Mouse (Mus musculus) stomach, postnatal 0 days (tissue): ENCODE results near the gene Zic2. TPM values are rescaled to one million over a fixed set of nuclear protein-coding genes. Genes with fewer than 3 reads are reported as not detected.

Experiments
- ATAC-seq: fragments of 200-750 bp; cut with Nextera tagmentation; 2 replicates; pipeline ENCODE4 v1.8.0; 2017; ENCODE audit not compliant: low FRiP score, low TSS enrichment
- DNase-seq: peaks from one replicate; pipeline ENCODE4 v3.0.0-alpha.2; 2016; ENCODE audit warnings: low spot score
- H3K27ac ChIP-seq: fragments of 300-500 bp; sonication (generic); replicated peaks from 2 replicates; pipeline ENCODE4 v1.5.1; 2014; ENCODE audit warnings: mild to moderate bottlenecking, control low read depth
- H3K27me3 ChIP-seq: fragments of 300-500 bp; sonication (generic); 2 replicates; pipeline ENCODE4 v1.6.1; 2014; ENCODE audit warnings: low read length; ENCODE audit not compliant: control insufficient read depth, insufficient read depth
- H3K36me3 ChIP-seq: fragments of 300-500 bp; sonication (generic); 2 replicates; pipeline ENCODE4 v1.6.1; 2014; ENCODE audit warnings: low read length, mixed read lengths; ENCODE audit not compliant: control insufficient read depth, insufficient read depth
- H3K4me1 ChIP-seq: fragments of 300-500 bp; sonication (generic); replicated peaks from 2 replicates; pipeline ENCODE4 v1.6.1; 2014; ENCODE audit warnings: antibody characterized with exemption; ENCODE audit not compliant: control insufficient read depth, insufficient read depth
- H3K4me2 ChIP-seq: fragments of 300-500 bp; sonication (generic); replicated peaks from 2 replicates; pipeline ENCODE4 v1.6.1; 2014; ENCODE audit warnings: low read depth, mild to moderate bottlenecking, control low read depth, moderate library complexity
- H3K4me3 ChIP-seq: fragments of 300-500 bp; sonication (generic); 2 replicates; pipeline ENCODE4 v1.5.1; 2014; ENCODE audit warnings: low read depth, low read length, control low read depth
- H3K9ac ChIP-seq: fragments of 300-500 bp; sonication (generic); 2 replicates; pipeline ENCODE4 v1.6.1; 2014; ENCODE audit warnings: mild to moderate bottlenecking, low read length, control low read depth, mixed read lengths
- H3K9me3 ChIP-seq: fragments of 300-500 bp; sonication (generic); 2 replicates; pipeline ENCODE4 v1.6.1; 2016; ENCODE audit warnings: low read length; ENCODE audit not compliant: control insufficient read depth
- CTCF ChIP-seq: IDR thresholded peaks from 2 replicates; pipeline ENCODE4 v1.5.1; 2016; ENCODE audit warnings: antibody characterized with exemption, low read depth, mild to moderate bottlenecking, moderate library complexity
- EP300 ChIP-seq: optimal IDR thresholded peaks from 2 replicates; pipeline ENCODE3; 2016; ENCODE audit warnings: antibody characterized with exemption
- WGBS: fragments of 180-500 bp; shearing (Covaris S2); extraction: QIAGEN DNeasy Blood & Tissue Kit; methylation state at CpG from one replicate; pipeline ENCODE4 v1.1.7; 2014; 5-methylcytosine and 5-hydroxymethylcytosine counted together
- polyA plus RNA-seq: library from polyadenylated mRNA; unstranded; fragments of >200 nt; fragmentation: Nextera tagmentation; extraction: Ambion mirVana; gene quantifications from 2 replicates; pipeline ENCODE4 v1.2.1, GENCODE M21; 2015

Gene Zic2
- not detected in 2 replicates for polyA plus RNA-seq

- H3K27ac ChIP-seq: no peak within 1 kb of the TSS
- no peak within 1 kb of the TSS for H3K9ac ChIP-seq
- DNase-seq (no peak), ATAC-seq (peak; percentile 53; the same call in 1 of the 2 replicates)
- 0 out of 2 replicates have a peak, but pooled peaks cover 3% of the 10 kb centered on the region for H3K4me1 ChIP-seq
- peak within 1 kb of the TSS; percentile 55 for H3K4me2 ChIP-seq
- TF ChIP-seq EP300 (no peak), CTCF (no peak)
- under 1% methylated on average over 30 of the region's 73 CpGs for WGBS
- no peaks in the 10 kb centered on the region for H3K36me3 ChIP-seq
- peak within 1 kb of the TSS; percentile 41 for H3K4me3 ChIP-seq
- H3K27me3 ChIP-seq: peaks cover 48% of the 10 kb centered on the region
- H3K9me3 ChIP-seq: no peaks in the 10 kb centered on the region
Observed at GRCm38 (mm10) chr14:122474891-122475556, at the start of gene Zic2. Gene Zic2, plus strand, starts transcription at chr14:122475435.

GRCm38 (mm10) chr14:122426529-122427203, 48.6 kb upstream of the Zic2 start:
- ATAC-seq (no peak), DNase-seq (no peak)
- Histone ChIP-seq H3K4me1 (no peaks in the 10 kb centered on the region), H3K9me3 (no peaks in the 10 kb centered on the region), H3K4me3 (no peak overlapping the region), H3K27ac (no peak overlapping the region), H3K27me3 (no peaks in the 10 kb centered on the region), H3K9ac (no peak overlapping the region), H3K4me2 (no peak overlapping the region), H3K36me3 (no peaks in the 10 kb centered on the region)
- 37% methylated on average over 10 of the region's 10 CpGs for WGBS
- TF ChIP-seq CTCF (no peak), EP300 (no peak)

- Histone ChIP-seq H3K27ac (no peak overlapping the region), H3K4me1 (no peaks in the 10 kb centered on the region), H3K27me3 (no peaks in the 10 kb centered on the region), H3K4me3 (no peak overlapping the region), H3K9ac (no peak overlapping the region), H3K4me2 (no peak overlapping the region), H3K36me3 (no peaks in the 10 kb centered on the region), H3K9me3 (no peaks in the 10 kb centered on the region)
- ATAC-seq: no peak
- no peak for DNase-seq
- 26% methylated on average over 8 of the region's 8 CpGs for whole genome bisulfite sequencing
- TF ChIP-seq CTCF (no peak), EP300 (no peak)
Observed at GRCm38 (mm10) chr14:122427204-122427560, 48.1 kb upstream of the Zic2 start.

GRCm38 (mm10) chr14:122427654-122428053, 47.6 kb upstream of the Zic2 start:
- whole genome bisulfite sequencing: 71% methylated on average over 3 of the region's 3 CpGs
- Histone ChIP-seq H3K4me1 (no peaks in the 10 kb centered on the region), H3K4me2 (no peak overlapping the region), H3K4me3 (no peak overlapping the region), H3K9ac (no peak overlapping the region), H3K27me3 (no peaks in the 10 kb centered on the region), H3K27ac (no peak overlapping the region), H3K36me3 (no peaks in the 10 kb centered on the region), H3K9me3 (no peaks in the 10 kb centered on the region)
- TF ChIP-seq EP300 (no peak), CTCF (no peak)
- ATAC-seq (no peak), DNase-seq (no peak)

- H3K36me3 ChIP-seq: no peaks in the 10 kb centered on the region
- DNase-seq (no peak), ATAC-seq (no peak)
- TF ChIP-seq CTCF (no peak), EP300 (no peak)
- H3K27ac ChIP-seq: no peak overlapping the region
- no peaks in the 10 kb centered on the region for H3K9me3 ChIP-seq
- 48% methylated on average over 3 of the region's 3 CpGs for WGBS
- H3K4me3 ChIP-seq: no peak overlapping the region
- no peaks in the 10 kb centered on the region for H3K27me3 ChIP-seq
- H3K4me1 ChIP-seq: no peaks in the 10 kb centered on the region
- no peak overlapping the region for H3K9ac ChIP-seq
- H3K4me2 ChIP-seq: no peak overlapping the region
Observed at GRCm38 (mm10) chr14:122432558-122432957, 42.7 kb upstream of the Zic2 start.

GRCm38 (mm10) chr14:122434039-122434438, 41.2 kb upstream of the Zic2 start:
- H3K27me3 ChIP-seq: no peaks in the 10 kb centered on the region
- H3K4me3 ChIP-seq: no peak overlapping the region
- WGBS: 86% methylated on average over 10 of the region's 10 CpGs

More at GRCm38 (mm10) chr14:122434039-122434438, 41.2 kb upstream of the Zic2 start:
- DNase-seq: no peak
- TF ChIP-seq EP300: no peak
- TF ChIP-seq CTCF: no peak
- Histone ChIP-seq H3K9me3 (no peaks in the 10 kb centered on the region), H3K36me3 (no peaks in the 10 kb centered on the region), H3K4me1 (no peaks in the 10 kb centered on the region), H3K4me2 (no peak overlapping the region), H3K9ac (no peak overlapping the region), H3K27ac (no peak overlapping the region)
- no peak for ATAC-seq
